Mouse (Mus musculus): ENCODE measurements around the gene Gng12. TPM values are rescaled to one million over a fixed set of nuclear protein-coding genes. Genes with fewer than 3 reads are reported as not detected.

The Gng12 gene
- polyA plus RNA-seq, 1 experiment from 2014 or later, result 52.7 TPM

GRCm38 (mm10) chr6:66906244-66906643, 10.0 kb downstream of the Gng12 start:
- Histone ChIP-seq H3K27me3 (ENCODE audit: control insufficient read depth, insufficient read depth, low read length) (no peaks in the 10 kb centered on the region), H3K4me1 (replicated peaks; ENCODE audit: control insufficient read depth, insufficient read depth, low read length) (no peaks in the 10 kb centered on the region), H3K9me3 (ENCODE audit: control insufficient read depth, low read length) (no peaks in the 10 kb centered on the region), H3K4me3 (ENCODE audit: low read depth, low read length) (no peak overlapping the region), H3K4me2 (replicated peaks; ENCODE audit: low read depth, low read length) (no peak overlapping the region), H3K27ac (ENCODE audit: low read depth, low read length) (no peak overlapping the region), H3K9ac (ENCODE audit: low read depth, low read length) (no peak overlapping the region), H3K36me3 (ENCODE audit: control insufficient read depth, insufficient read depth, low read length) (no peaks in the 10 kb centered on the region)
- WGBS, result 89% methylated on average over 1 of the region's 1 CpGs
- no peak for ATAC-seq (ENCODE audit: low FRiP score)
- DNase-seq (ENCODE audit: low spot score), result no peak

GRCm38 (mm10) chr6:66908327-66908973, 12.3 kb downstream of the Gng12 start:
- Histone ChIP-seq H3K9me3 (ENCODE audit: control insufficient read depth, low read length) (no peaks in the 10 kb centered on the region), H3K9ac (ENCODE audit: low read depth, low read length) (no peak overlapping the region), H3K27ac (ENCODE audit: low read depth, low read length) (no peak overlapping the region), H3K4me3 (ENCODE audit: low read depth, low read length) (no peak overlapping the region), H3K4me2 (replicated peaks; ENCODE audit: low read depth, low read length) (no peak overlapping the region), H3K36me3 (ENCODE audit: control insufficient read depth, insufficient read depth, low read length) (no peaks in the 10 kb centered on the region), H3K27me3 (ENCODE audit: control insufficient read depth, insufficient read depth, low read length) (no peaks in the 10 kb centered on the region), H3K4me1 (replicated peaks; ENCODE audit: control insufficient read depth, insufficient read depth, low read length) (no peaks in the 10 kb centered on the region)
- DNase-seq (ENCODE audit: low spot score), result no peak
- 74% methylated on average over 5 of the region's 5 CpGs for WGBS
- no peak for ATAC-seq (ENCODE audit: low FRiP score)

DNA sequence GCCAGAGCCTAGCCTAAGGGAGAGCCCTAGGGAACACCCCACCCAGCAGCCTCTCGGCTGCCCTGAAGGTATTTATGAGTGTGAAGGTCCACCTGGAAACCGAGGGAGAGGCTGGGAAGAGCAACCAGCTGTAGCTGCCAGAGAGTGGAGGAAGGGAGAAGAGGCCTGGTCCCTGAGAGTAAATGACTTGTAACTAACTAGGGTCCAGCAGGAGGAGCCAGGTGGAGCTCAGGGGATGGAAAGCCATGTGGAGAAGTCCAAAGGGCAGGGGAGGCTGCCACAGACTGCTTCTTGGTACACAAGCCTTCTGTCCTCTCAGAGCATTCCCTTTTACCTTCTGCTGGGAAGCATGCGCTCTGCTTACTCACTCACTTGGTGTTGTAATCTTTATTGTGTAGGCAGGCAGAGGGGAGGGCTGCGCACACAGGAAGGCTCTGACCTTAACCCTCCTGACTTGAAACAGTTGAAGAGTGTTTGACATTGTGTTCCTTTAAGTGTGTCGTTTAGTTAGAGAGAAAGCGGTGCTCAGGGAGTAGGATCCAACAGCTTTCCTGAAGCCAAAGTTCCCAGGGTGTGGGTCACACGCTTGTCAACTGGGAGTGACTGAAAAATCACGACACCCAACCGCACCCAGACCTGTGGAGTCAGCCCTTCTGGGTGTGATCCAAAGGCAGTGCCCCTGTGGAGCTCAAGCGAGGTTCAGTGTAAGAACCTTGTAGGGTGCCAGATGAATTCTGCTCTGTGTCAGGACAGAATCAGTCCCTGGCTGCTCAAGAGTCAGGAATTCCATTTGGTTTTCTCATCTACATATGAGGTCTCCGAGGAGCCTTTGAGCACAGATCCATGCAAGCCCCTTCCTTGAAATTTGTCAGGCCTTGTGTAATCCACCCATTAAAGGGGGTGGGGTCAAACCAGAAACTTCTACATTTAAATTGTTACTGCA, 14.6 kb downstream of the Gng12 start:
- DNase-seq (ENCODE audit: low spot score) (no peak), ATAC-seq (ENCODE audit: low FRiP score) (no peak)
- H3K9me3 ChIP-seq (ENCODE audit: control insufficient read depth, low read length), result no peaks in the 10 kb centered on the region
- no peaks in the 10 kb centered on the region for H3K4me1 ChIP-seq (replicated peaks; ENCODE audit: control insufficient read depth, insufficient read depth, low read length)
- no peak overlapping the region for H3K4me3 ChIP-seq (ENCODE audit: low read depth, low read length)
- H3K27ac ChIP-seq (ENCODE audit: low read depth, low read length), result no peak overlapping the region
- no peak overlapping the region for H3K4me2 ChIP-seq (replicated peaks; ENCODE audit: low read depth, low read length)
- no peak overlapping the region for H3K9ac ChIP-seq (ENCODE audit: low read depth, low read length)
- no peaks in the 10 kb centered on the region for H3K27me3 ChIP-seq (ENCODE audit: control insufficient read depth, insufficient read depth, low read length)
- WGBS, result 55% methylated on average over 11 of the region's 11 CpGs
- no peaks in the 10 kb centered on the region for H3K36me3 ChIP-seq (ENCODE audit: control insufficient read depth, insufficient read depth, low read length)

- H3K27ac ChIP-seq (ENCODE audit: low read depth, low read length), result no peak overlapping the region
- 81% methylated on average over 1 of the region's 1 CpGs for WGBS
- H3K9me3 ChIP-seq (ENCODE audit: control insufficient read depth, low read length), result no peaks in the 10 kb centered on the region
- no peak for DNase-seq (ENCODE audit: low spot score)
- H3K36me3 ChIP-seq (ENCODE audit: control insufficient read depth, insufficient read depth, low read length), result no peaks in the 10 kb centered on the region
- H3K4me1 ChIP-seq (replicated peaks; ENCODE audit: control insufficient read depth, insufficient read depth, low read length), result no peaks in the 10 kb centered on the region
- no peak for ATAC-seq (ENCODE audit: low FRiP score)
- no peak overlapping the region for H3K4me2 ChIP-seq (replicated peaks; ENCODE audit: low read depth, low read length)
- H3K9ac ChIP-seq (ENCODE audit: low read depth, low read length), result no peak overlapping the region
- no peaks in the 10 kb centered on the region for H3K27me3 ChIP-seq (ENCODE audit: control insufficient read depth, insufficient read depth, low read length)
- H3K4me3 ChIP-seq (ENCODE audit: low read depth, low read length), result no peak overlapping the region
These were observed 17.2 kb downstream of the Gng12 start for GRCm38 (mm10) chr6:66913355-66913754.

GRCm38 (mm10) chr6:66915592-66915991, 19.4 kb downstream of the Gng12 start:
- Histone ChIP-seq H3K27ac (ENCODE audit: low read depth, low read length) (no peak overlapping the region), H3K27me3 (ENCODE audit: control insufficient read depth, insufficient read depth, low read length) (no peaks in the 10 kb centered on the region), H3K4me3 (ENCODE audit: low read depth, low read length) (no peak overlapping the region), H3K4me2 (replicated peaks; ENCODE audit: low read depth, low read length) (no peak overlapping the region), H3K4me1 (replicated peaks; ENCODE audit: control insufficient read depth, insufficient read depth, low read length) (no peaks in the 10 kb centered on the region), H3K36me3 (ENCODE audit: control insufficient read depth, insufficient read depth, low read length) (no peaks in the 10 kb centered on the region), H3K9ac (ENCODE audit: low read depth, low read length) (no peak overlapping the region), H3K9me3 (ENCODE audit: control insufficient read depth, low read length) (no peaks in the 10 kb centered on the region)
- 93% methylated on average over 2 of the region's 2 CpGs for WGBS
- DNase-seq (ENCODE audit: low spot score) (no peak), ATAC-seq (ENCODE audit: low FRiP score) (no peak)

DNA sequence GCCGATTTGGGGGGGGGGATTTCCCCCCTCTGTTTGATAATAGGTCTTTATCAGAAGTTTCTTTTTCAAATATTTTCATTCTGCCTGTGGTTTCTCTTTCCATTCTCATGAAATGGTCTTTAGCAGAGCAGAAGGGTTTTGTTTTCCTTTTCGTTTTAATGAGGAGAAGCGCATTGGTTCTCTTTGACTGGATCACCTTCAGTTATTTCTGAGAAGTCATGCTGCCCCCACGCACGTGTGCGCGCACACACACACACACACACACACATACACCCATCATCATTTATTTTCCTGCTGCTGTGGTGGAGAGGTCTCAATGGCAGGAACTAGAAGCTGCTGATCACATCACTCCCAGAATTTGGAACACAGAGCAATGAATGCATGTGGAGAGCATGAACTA, 20.8 kb downstream of the Gng12 start:
- H3K36me3 ChIP-seq (ENCODE audit: control insufficient read depth, insufficient read depth, low read length), result no peaks in the 10 kb centered on the region
- H3K27me3 ChIP-seq (ENCODE audit: control insufficient read depth, insufficient read depth, low read length), result no peaks in the 10 kb centered on the region
- H3K4me1 ChIP-seq (replicated peaks; ENCODE audit: control insufficient read depth, insufficient read depth, low read length), result no peaks in the 10 kb centered on the region
- no peak overlapping the region for H3K27ac ChIP-seq (ENCODE audit: low read depth, low read length)
- no peaks in the 10 kb centered on the region for H3K9me3 ChIP-seq (ENCODE audit: control insufficient read depth, low read length)
- no peak overlapping the region for H3K4me2 ChIP-seq (replicated peaks; ENCODE audit: low read depth, low read length)
- no peak overlapping the region for H3K9ac ChIP-seq (ENCODE audit: low read depth, low read length)
- no peak for ATAC-seq (ENCODE audit: low FRiP score)
- no peak overlapping the region for H3K4me3 ChIP-seq (ENCODE audit: low read depth, low read length)
- no peak for DNase-seq (ENCODE audit: low spot score)
- 92% methylated on average over 7 of the region's 7 CpGs for WGBS

DNA sequence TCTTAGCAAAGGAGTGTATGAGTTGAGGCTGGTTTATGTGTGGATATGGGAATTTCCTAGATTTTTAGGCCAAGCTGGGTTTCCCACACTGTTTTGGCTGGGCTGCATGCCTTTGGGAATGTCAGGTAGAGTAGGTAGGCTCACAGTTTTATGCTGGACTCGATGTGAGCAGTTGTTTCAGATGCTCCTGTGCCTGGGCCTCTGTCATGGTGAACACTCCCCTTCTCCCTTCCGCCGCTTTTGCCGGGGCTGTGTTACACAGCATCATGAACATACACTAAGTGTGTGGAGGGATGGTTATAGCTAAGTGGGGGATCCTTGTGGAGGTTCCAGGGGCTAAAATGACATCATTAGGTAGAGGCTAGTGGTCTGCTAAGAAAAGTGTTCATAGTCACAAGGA, 24.6 kb downstream of the Gng12 start:
- no peak overlapping the region for H3K4me3 ChIP-seq (ENCODE audit: low read depth, low read length)
- H3K4me1 ChIP-seq (replicated peaks; ENCODE audit: control insufficient read depth, insufficient read depth, low read length), result no peaks in the 10 kb centered on the region
- ATAC-seq (ENCODE audit: low FRiP score) (no peak), DNase-seq (ENCODE audit: low spot score) (no peak)
- no peaks in the 10 kb centered on the region for H3K9me3 ChIP-seq (ENCODE audit: control insufficient read depth, low read length)
- no peak overlapping the region for H3K9ac ChIP-seq (ENCODE audit: low read depth, low read length)
- H3K36me3 ChIP-seq (ENCODE audit: control insufficient read depth, insufficient read depth, low read length), result no peaks in the 10 kb centered on the region
- no peak overlapping the region for H3K4me2 ChIP-seq (replicated peaks; ENCODE audit: low read depth, low read length)
- 97% methylated on average over 4 of the region's 4 CpGs for WGBS
- no peak overlapping the region for H3K27ac ChIP-seq (ENCODE audit: low read depth, low read length)
- no peaks in the 10 kb centered on the region for H3K27me3 ChIP-seq (ENCODE audit: control insufficient read depth, insufficient read depth, low read length)

- Histone ChIP-seq H3K27me3 (ENCODE audit: control insufficient read depth, insufficient read depth, low read length) (no peaks in the 10 kb centered on the region), H3K36me3 (ENCODE audit: control insufficient read depth, insufficient read depth, low read length) (no peaks in the 10 kb centered on the region), H3K4me2 (replicated peaks; ENCODE audit: low read depth, low read length) (no peak overlapping the region), H3K27ac (ENCODE audit: low read depth, low read length) (no peak overlapping the region), H3K4me1 (replicated peaks; ENCODE audit: control insufficient read depth, insufficient read depth, low read length) (no peaks in the 10 kb centered on the region), H3K9ac (ENCODE audit: low read depth, low read length) (no peak overlapping the region), H3K4me3 (ENCODE audit: low read depth, low read length) (no peak overlapping the region), H3K9me3 (ENCODE audit: control insufficient read depth, low read length) (no peaks in the 10 kb centered on the region)
- DNase-seq (ENCODE audit: low spot score) (no peak), ATAC-seq (ENCODE audit: low FRiP score) (no peak)
- 89% methylated on average over 4 of the region's 4 CpGs for WGBS
These were observed 25.6 kb downstream of the Gng12 start for GRCm38 (mm10) chr6:66921755-66922154.

DNA sequence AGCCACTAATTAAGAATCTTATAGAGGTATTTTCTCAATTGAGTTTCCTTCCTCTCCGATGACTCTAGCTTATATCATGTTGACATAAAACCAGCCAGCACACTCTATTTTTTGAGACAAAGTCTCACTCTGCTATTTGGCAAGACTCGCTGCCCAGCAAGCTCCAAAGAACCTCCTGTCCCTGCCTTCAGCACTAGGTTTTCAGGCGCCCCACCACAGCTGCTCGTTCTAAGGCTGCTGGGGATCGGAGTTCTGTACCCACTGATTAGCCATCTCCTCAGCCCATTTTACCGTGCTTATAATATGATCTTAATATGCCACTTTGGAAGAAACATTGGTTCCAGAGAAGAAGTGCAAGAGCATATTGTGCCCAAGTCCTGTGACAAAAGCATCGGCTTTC, 26.3 kb downstream of the Gng12 start:
- ATAC-seq (ENCODE audit: low FRiP score), result no peak
- WGBS, result 90% methylated on average over 7 of the region's 7 CpGs
- Histone ChIP-seq H3K36me3 (ENCODE audit: control insufficient read depth, insufficient read depth, low read length) (no peaks in the 10 kb centered on the region), H3K9me3 (ENCODE audit: control insufficient read depth, low read length) (no peaks in the 10 kb centered on the region), H3K27me3 (ENCODE audit: control insufficient read depth, insufficient read depth, low read length) (no peaks in the 10 kb centered on the region), H3K27ac (ENCODE audit: low read depth, low read length) (no peak overlapping the region), H3K4me2 (replicated peaks; ENCODE audit: low read depth, low read length) (no peak overlapping the region), H3K9ac (ENCODE audit: low read depth, low read length) (no peak overlapping the region), H3K4me3 (ENCODE audit: low read depth, low read length) (no peak overlapping the region), H3K4me1 (replicated peaks; ENCODE audit: control insufficient read depth, insufficient read depth, low read length) (no peaks in the 10 kb centered on the region)
- no peak for DNase-seq (ENCODE audit: low spot score)

All from hindbrain, embryonic 11.5 days (tissue).